Mouse (Mus musculus) testis, adult 10 weeks (tissue): ENCODE data around the gene Gtf3c5. TPM values are rescaled to one million over a fixed set of nuclear protein-coding genes. Genes with fewer than 3 reads are reported as not detected.

ENCODE experiments used
- polyA plus RNA-seq: library from polyadenylated mRNA; stranded (reverse); fragments of 350-450 nt; fragmentation: Illumina TruSeq; extraction: RNeasy Lipid Tissue Mini Kit (QIAGEN cat#74804); gene quantifications from one replicate; pipeline ENCODE4 v1.2.3, GENCODE M21; 2014; ENCODE audit warnings: low read depth, low replicate concordance

Gtf3c5 gene
- polyA plus RNA-seq, result 3.6 TPM

GRCm38 (mm10) chr2:28583651-28584050 is at the start of gene Gtf3c5:
Gtf3c5 (minus strand) TSS chr2:28583751.

GRCm38 (mm10) chr2:28621664-28622171 is 38.2 kb upstream of the Gtf3c5 start, which contains the start of gene Gfi1b:
Gfi1b (minus strand) TSS chr2:28621982.

GRCm38 (mm10) chr2:28563303-28563702 is 20.2 kb downstream of the Gtf3c5 start, which contains the start of gene Cel:
Cel (minus strand) TSS chr2:28563403.

Other genes with a start within 250 kb of the Gtf3c5 start
- gene Ppp1r26, start 137.0 kb downstream of the Gtf3c5 start, polyA plus RNA-seq, result 3.7 TPM
- 91.9 TPM for gene 1700007K13Rik, start 117.4 kb downstream of the Gtf3c5 start, polyA plus RNA-seq
- 25.5 TPM for gene Mrps2, start 115.7 kb downstream of the Gtf3c5 start, polyA plus RNA-seq
- not detected for gene Gbgt1, start 86.9 kb downstream of the Gtf3c5 start, polyA plus RNA-seq
- not detected for gene Gm10134, start 77.7 kb downstream of the Gtf3c5 start, polyA plus RNA-seq
- gene Ralgds, start 70.6 kb downstream of the Gtf3c5 start, polyA plus RNA-seq, result 60.8 TPM
- gene Cel, start 20.3 kb downstream of the Gtf3c5 start, polyA plus RNA-seq, result not detected
- gene Gfi1b, start 38.2 kb upstream of the Gtf3c5 start, polyA plus RNA-seq, result not detected
- gene Tsc1, start 57.5 kb upstream of the Gtf3c5 start, polyA plus RNA-seq, result 10.6 TPM
- 23.7 TPM for gene Spaca9, start 116.0 kb upstream of the Gtf3c5 start, polyA plus RNA-seq
- gene Ak8, start 116.4 kb upstream of the Gtf3c5 start, polyA plus RNA-seq, result 60.9 TPM